Mouse (Mus musculus) ZHBTc4 (cell line): Measurements from ENCODE around the gene Wdr62.

Experiments
- DNase-seq: peaks from one replicate; pipeline ENCODE4 v3.0.0-alpha.2; 2011; ENCODE audit warnings: low read depth, low spot score

Wdr62 gene

GRCm38 (mm10) chr7:30306083-30306779 is 26.0 kb upstream of the Wdr62 start:
- DNase-seq = peak; percentile 66

GRCm38 (mm10) chr7:30300914-30301313 is 20.7 kb upstream of the Wdr62 start:
- DNase-seq = peak; percentile 78

GRCm38 (mm10) chr7:30297266-30297665 is 17.0 kb upstream of the Wdr62 start:
- DNase-seq = peak; percentile 76

GRCm38 (mm10) chr7:30296816-30297215 is 16.6 kb upstream of the Wdr62 start:
- no peak for DNase-seq

GRCm38 (mm10) chr7:30295103-30295502 is 14.9 kb upstream of the Wdr62 start:
- DNase-seq = peak; percentile 70

DNA sequence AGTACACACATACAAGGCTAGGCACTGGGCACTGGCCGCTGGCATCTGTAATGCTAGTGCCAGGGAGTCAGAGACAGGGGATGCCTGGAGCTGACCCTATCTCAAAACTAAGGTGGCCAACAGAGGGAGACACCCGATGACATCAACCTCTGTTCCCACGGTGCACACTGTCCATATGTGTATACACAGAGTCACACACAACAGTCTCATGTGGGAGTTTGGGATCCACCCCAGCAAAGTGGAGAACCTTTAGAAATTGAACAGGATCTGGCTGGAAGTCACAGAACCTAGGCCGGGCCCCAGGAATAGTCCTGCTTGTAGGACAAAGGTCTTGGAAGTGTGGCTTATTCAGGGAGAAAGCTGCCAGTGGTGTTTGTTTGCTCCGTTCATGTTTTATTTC is 14.1 kb upstream of the Wdr62 start:
- DNase-seq = no peak

- DNase-seq = no peak
Measured at GRCm38 (mm10) chr7:30293795-30294194, 13.6 kb upstream of the Wdr62 start.

DNA sequence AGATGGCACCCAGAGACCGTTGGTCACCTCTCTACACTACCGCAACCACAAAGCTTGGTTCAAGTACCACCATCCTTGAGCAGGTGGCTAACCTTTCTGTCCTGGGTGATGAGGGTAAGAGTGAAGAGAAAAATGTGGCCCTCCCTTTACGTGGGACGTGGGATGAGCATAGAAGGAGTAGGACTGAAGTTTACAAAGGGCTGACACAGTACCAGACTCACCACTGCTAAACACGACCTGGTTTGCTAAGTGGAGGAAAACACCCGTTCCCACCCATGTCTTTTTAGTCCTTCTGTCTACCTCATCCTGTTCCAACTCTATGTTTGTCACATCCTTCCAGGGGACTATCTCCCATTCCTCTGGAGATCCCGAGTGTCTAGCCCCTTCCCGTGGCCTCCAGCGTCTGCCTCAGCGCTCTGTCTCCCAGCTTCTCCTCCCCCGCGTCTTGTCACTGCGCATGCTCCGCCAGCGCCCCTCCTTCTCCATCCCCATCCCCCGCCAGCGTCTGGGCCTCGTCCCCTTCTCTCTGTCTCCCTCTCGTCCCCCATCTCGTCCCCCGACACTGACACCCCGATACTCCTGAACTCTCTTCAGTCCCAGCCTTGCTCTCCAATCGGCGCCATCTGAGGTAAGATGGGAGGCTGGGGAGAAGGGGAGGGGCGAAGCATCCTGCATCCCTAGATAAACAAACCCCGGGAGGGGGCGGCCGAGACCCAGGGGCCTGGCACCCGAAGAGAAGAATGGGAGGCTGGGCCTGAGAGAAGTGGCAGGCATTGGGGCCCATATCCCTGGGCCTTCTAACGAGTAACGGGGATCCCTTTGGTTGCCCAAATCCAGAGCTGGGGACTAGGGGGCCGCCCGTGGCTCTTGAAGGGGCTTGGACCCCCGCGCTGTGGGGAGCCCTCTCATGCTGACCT is 11.3 kb upstream of the Wdr62 start, which contains the start of gene Clip3:
Gene Clip3 (plus strand): TSS at position 514 of the 917 bp plus-strand sequence.
- DNase-seq = peak; percentile 73

GRCm38 (mm10) chr7:30289714-30290399 is 9.6 kb upstream of the Wdr62 start:
- no peak for DNase-seq

- DNase-seq = no peak
Measured at GRCm38 (mm10) chr7:30289071-30289713, 9.0 kb upstream of the Wdr62 start.

- no peak for DNase-seq
Measured at GRCm38 (mm10) chr7:30288046-30288445, 7.8 kb upstream of the Wdr62 start.

DNA sequence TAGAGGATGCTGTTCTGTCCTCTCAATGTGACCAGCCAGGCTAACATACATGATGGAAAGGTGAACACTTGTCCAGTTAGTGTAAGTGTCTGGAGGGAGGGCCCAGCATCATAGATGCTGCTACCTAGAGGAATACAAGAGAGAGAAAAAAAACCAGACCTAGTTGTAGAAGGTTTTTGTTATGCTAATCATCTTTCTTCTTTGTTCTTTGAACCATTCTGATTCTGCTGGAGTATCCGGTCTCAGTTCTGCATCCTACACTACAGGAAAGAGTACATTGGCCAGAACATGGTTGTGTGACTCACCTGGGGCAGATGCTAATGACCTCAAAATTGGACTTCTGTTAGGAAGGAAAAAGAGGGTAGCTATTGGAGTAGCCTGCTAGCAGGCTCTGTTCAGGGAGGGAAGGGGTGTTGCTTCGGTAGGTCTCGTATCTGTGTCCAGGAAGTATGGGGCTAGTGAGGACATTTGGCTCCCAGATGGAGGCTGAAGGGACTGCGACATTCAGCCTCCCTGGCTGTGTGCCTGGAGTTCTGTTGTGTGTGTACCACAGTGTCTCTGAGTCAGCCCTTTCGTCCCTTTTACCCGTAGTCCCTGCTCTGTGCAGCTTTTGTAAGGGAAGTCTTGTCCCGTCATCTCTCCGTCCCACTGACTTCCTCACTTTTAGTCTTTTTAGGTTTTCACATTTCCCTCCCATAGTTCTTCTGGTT is 6.6 kb upstream of the Wdr62 start:
- DNase-seq = peak; percentile 52

- no peak for DNase-seq
Measured at GRCm38 (mm10) chr7:30282740-30283139, 2.5 kb upstream of the Wdr62 start.

DNA sequence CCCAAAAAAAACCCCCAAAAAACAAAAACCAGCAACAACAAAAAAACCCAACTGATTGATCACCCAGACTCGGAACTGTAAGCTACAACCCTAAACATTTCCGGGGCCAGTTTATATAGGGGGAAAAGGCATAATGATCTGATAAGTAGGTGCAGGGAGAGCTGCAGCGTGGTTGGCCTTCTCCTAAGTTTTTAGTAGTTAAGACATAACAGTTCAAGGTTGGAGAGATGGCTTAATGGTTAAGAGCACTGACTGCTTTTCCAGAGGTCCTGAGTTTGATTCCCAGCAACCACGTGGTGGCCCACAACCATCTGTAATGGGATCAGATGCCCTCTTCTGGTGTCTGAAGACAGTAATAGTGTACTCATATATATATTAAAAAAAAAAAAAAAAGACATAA is 1.3 kb upstream of the Wdr62 start:
- DNase-seq = no peak

GRCm38 (mm10) chr7:30280670-30281138 is 485 bp upstream of the Wdr62 start:
- peak; percentile 95 for DNase-seq

DNA sequence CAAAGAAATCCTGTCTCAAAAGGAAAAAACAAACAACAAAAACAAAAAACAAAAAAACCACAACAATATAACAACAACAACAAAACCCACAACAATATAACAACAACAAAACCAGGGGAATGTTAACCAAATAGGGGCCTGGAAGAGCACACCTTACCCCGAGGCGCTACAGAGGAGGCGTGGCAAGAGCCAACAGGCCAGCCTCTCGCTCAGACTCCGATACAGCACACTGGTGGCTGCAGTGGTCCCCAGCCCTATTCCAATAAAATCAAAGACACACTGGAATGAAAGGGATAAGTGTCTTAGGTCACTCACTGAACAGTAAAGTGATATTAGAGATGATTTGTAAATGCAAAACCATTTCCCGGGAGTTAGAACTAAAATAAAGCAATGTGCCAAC is 683 bp downstream of the Wdr62 start:
- peak; percentile 89 for DNase-seq

DNA sequence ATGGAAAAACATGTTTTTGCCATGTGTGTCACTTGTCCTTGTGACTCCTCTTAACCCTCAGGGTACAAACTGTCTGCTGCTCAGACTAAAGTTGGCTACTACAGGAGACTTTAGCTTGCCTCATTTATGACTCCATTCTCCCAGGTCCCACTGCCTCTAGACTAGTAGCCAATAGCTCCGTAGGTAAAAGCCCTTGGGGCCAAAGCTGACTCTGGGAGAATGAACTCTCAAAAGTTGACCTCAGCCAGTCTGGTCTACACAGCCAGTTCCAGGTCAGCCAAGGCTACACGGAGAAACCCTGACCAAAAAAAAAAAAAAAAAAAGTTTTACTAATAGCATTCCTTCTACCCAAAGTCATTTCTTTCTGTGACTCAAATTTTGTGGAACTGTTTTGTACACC is 1.3 kb downstream of the Wdr62 start:
- no peak for DNase-seq

DNA sequence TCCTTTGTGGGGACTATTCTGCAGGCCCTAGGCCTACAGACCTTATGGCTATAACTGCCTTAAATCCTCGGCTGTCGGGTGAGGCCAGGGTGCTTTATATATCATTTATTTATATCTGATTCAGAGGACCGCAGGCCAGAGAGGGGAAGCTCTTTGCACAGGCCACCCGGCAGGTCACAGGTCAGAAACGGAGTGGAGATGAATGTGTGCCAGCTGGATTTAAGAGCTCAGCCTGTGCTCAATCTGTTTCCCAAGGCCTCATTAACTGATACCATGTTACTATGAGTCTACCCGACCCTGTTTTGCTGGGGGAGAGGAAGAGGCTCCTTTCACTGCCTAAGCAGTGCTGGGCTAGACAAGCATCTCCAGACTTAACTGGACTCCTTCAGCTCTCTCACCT is 5.8 kb downstream of the Wdr62 start:
- no peak for DNase-seq

DNA sequence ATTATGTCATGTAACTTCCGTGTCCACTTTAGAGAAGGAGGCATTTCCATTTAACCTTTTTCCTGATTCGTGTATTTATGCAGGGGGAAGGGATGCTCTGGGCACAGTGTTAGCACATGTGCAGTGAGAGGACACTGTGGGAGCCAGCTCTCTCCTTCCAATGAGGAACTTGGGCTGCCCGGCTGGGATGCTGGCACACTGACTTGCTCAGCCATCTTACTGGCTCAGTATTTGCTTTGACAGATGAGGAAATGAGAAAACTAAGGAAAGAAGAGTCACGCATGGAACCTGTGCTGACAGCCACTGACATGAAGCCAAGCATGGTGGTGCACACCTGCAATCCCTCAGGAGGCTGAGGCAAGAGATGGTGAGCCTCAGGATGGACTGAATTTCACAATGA is 10.6 kb downstream of the Wdr62 start:
- no peak for DNase-seq

DNA sequence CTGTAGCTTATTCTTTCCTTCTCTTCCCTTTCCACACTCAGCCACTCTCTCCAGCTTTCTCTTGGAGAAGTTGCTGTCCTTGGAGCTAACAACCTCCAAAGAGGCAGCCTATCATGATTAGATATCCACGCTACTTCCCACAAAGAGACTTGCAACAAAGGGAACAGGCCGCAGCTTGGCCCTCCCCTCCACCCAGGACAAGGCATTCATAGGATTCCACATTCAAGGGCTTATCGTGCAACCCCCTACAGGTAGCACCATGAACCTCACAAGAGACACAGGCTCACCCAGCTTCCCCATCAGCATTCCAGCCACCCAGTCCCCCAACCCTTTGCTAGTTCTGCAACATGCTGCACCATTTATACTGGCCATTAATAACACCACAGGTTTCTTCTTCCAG is 13.4 kb downstream of the Wdr62 start:
- peak; percentile 91 for DNase-seq

DNA sequence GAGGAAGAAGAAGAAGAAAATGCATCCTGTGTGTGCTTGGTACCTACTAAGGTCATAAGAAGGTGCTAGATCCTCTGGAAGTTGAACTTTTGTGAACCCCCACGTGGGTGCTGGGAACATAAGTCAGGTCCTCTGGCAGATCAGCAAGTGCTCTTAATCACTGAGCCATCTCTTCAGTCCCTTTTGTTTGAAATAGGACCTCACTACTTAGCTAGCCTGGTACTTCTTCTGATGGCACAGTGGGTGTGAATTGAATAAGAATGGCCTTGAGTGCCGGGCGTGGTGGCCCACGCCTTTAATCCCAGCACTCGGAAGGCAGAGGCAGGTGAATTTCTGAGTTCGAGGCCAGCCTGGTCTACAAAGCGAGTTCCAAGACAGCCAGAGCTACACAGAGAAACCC is 14.3 kb downstream of the Wdr62 start:
- peak; percentile 96 for DNase-seq
